In genomic region chrX:157596802-157597201, GRCm38 (mm10) we compare ENCODE assay signal across 9 mouse cellular contexts. TPM values are rescaled to one million over a fixed set of nuclear protein-coding genes. Genes with fewer than 3 reads are reported as not detected.
DNase-seq lines count a peak whose midpoint lies in the region; ATAC-seq and TF ChIP-seq lines count a peak whose summit lies in the region.
"Had no signal": no experiment of that assay in that cellular context is flagged by ENCODE, and none has a peak within 500 bp of the region (broad histone marks: within the 10 kb centered on the region; RNA-seq: fewer than 3 reads in every experiment).

No protein-coding gene starts in this region.

- H3K9me3 ChIP-seq in megakaryocyte, embryonic 14.5 days = peaks cover 3% of the 10 kb centered on the region; the same call in 1 of the 2 replicates
- H3K9me3 ChIP-seq in forebrain, embryonic 14.5 days (replicated peaks; ENCODE audit: control insufficient read depth, low read length) = no peaks in the 10 kb centered on the region
- no peaks in the 10 kb centered on the region for H3K9me3 ChIP-seq in liver, embryonic 13.5 days (replicated peaks)
- H3K9me3 ChIP-seq in stomach, postnatal 0 days (ENCODE audit: control insufficient read depth, low read length) = no peaks in the 10 kb centered on the region

- ATAC-seq in megakaryocyte, adult 5-6 weeks (ENCODE audit: poor library complexity, severe bottlenecking) = no peak
- ATAC-seq in forebrain, embryonic 14.5 days = no peak
- ATAC-seq in liver, embryonic 13.5 days (ENCODE audit: low read depth) = no peak
- no peak for ATAC-seq in stomach, postnatal 0 days (ENCODE audit: low FRiP score, low TSS enrichment)

- TF ChIP-seq CTCF in stomach, postnatal 0 days (IDR thresholded peaks at IDR 0.05; ENCODE audit: low read depth) = no peak

- H3K4me2 ChIP-seq in forebrain, embryonic 14.5 days (ENCODE audit: low read length) = peak overlapping the region; percentile 55
- H3K4me2 ChIP-seq in liver, embryonic 13.5 days = peak overlapping the region; percentile 65
- peak overlapping the region; percentile 49; the same call in 1 of the 2 replicates for H3K4me2 ChIP-seq in stomach, postnatal 0 days (replicated peaks; ENCODE audit: low read depth)

- no peak overlapping the region for H3K9ac ChIP-seq in forebrain, embryonic 14.5 days (ENCODE audit: low read length)
- H3K9ac ChIP-seq in liver, embryonic 13.5 days = no peak overlapping the region
- no peak overlapping the region for H3K9ac ChIP-seq in stomach, postnatal 0 days (ENCODE audit: low read length)

- H3K4me3 ChIP-seq in megakaryocyte, embryonic 14.5 days (replicated peaks) = peak overlapping the region; percentile 95
- H3K4me3 ChIP-seq in forebrain, embryonic 14.5 days (ENCODE audit: low read depth, low read length) = peak overlapping the region; percentile 53; the same call in 1 of the 2 replicates
- peak overlapping the region; percentile 67 for H3K4me3 ChIP-seq in liver, embryonic 13.5 days (replicated peaks)
- H3K4me3 ChIP-seq in stomach, postnatal 0 days (ENCODE audit: low read depth, low read length) = no peak overlapping the region

- H3K36me3 ChIP-seq in megakaryocyte, embryonic 14.5 days (replicated peaks; ENCODE audit: low read length) = no peaks in the 10 kb centered on the region
- no peaks in the 10 kb centered on the region for H3K36me3 ChIP-seq in forebrain, embryonic 14.5 days (ENCODE audit: control insufficient read depth, insufficient read depth, low read length)
- no peaks in the 10 kb centered on the region for H3K36me3 ChIP-seq in liver, embryonic 13.5 days
- H3K36me3 ChIP-seq in stomach, postnatal 0 days (ENCODE audit: control insufficient read depth, insufficient read depth, low read length) = no peaks in the 10 kb centered on the region

- no peak overlapping the region for H3K27ac ChIP-seq in forebrain, embryonic 14.5 days (ENCODE audit: low read depth, low read length)
- no peak overlapping the region for H3K27ac ChIP-seq in liver, embryonic 13.5 days
- no peak overlapping the region for H3K27ac ChIP-seq in stomach, postnatal 0 days (replicated peaks)

- H3K27me3 ChIP-seq in megakaryocyte, embryonic 14.5 days (replicated peaks) = peaks cover 2% of the 10 kb centered on the region
- H3K27me3 ChIP-seq in forebrain, embryonic 14.5 days (replicated peaks; ENCODE audit: control insufficient read depth, insufficient read depth, low read length) = no peaks in the 10 kb centered on the region
- H3K27me3 ChIP-seq in liver, embryonic 13.5 days = no peaks in the 10 kb centered on the region
- H3K27me3 ChIP-seq in stomach, postnatal 0 days (ENCODE audit: control insufficient read depth, insufficient read depth, low read length) = no peaks in the 10 kb centered on the region

- DNase-seq in forebrain, embryonic 14.5 days (ENCODE audit: low spot score) = no peak
- no peak for DNase-seq in liver, embryonic 13.5 days
- no peak for DNase-seq in stomach, postnatal 0 days (ENCODE audit: low spot score)
- DNase-seq in thymus, postnatal 10 days (ENCODE audit: low spot score in 2 of 2) = no peak
- no peak for DNase-seq in urinary bladder, postnatal 14 days (ENCODE audit: low spot score)
- no peak for DNase-seq in left cerebral cortex, adult 18-20 months (ENCODE audit: low spot score in 2 of 2)
- DNase-seq: adrenal gland, adult 8-10 months had no signal

- no peak for TF ChIP-seq EP300 in stomach, postnatal 0 days (optimal IDR thresholded peaks at IDR 0.05)

- H3K4me1 ChIP-seq in megakaryocyte, embryonic 14.5 days = peaks cover 25% of the 10 kb centered on the region
- H3K4me1 ChIP-seq in forebrain, embryonic 14.5 days (ENCODE audit: control insufficient read depth, insufficient read depth, low read length) = no peaks in the 10 kb centered on the region
- H3K4me1 ChIP-seq in liver, embryonic 13.5 days (replicated peaks) = peaks cover 12% of the 10 kb centered on the region; the same call in 1 of the 2 replicates
- H3K4me1 ChIP-seq in stomach, postnatal 0 days (replicated peaks; ENCODE audit: control insufficient read depth, insufficient read depth) = no peaks in the 10 kb centered on the region

- WGBS in forebrain, embryonic 14.5 days = 89% methylated on average over 5 of the region's 5 CpGs
- WGBS in liver, embryonic 13.5 days (ENCODE audit: insufficient replicate concordance) = 47% methylated on average over 5 of the region's 5 CpGs
- WGBS in stomach, postnatal 0 days = 73% methylated on average over 5 of the region's 5 CpGs

RNA-seq across cellular contexts. Expression of gene Mbtps2, which starts 1.7 kb away (rescaled TPM):
- polyA plus RNA-seq in megakaryocyte, embryonic 14.5 days (2012; ENCODE audit: insufficient read depth, low replicate concordance) = 1.4 and 2.4 TPM in 2 replicates
- total RNA-seq in megakaryocyte, adult 5-6 weeks (2015) = 16.2 and 22.1 TPM in 2 replicates
- 7.0 and 9.4 TPM in 2 replicates for total RNA-seq in megakaryocyte, adult 5-6 weeks (2017)
- polyA plus RNA-seq in forebrain, embryonic 14.5 days (2014; fragmentation: Nextera tagmentation; extraction: Ambion mirVana) = 27.9 and 30.6 TPM in 2 replicates
- polyA plus RNA-seq in liver, embryonic 13.5 days (2015; fragmentation: Nextera tagmentation; extraction: Ambion mirVana) = 6.4 and 7.5 TPM in 2 replicates
- polyA plus RNA-seq in stomach, postnatal 0 days (2015; fragmentation: Nextera tagmentation; extraction: Ambion mirVana) = 8.3 and 9.0 TPM in 2 replicates
- 10 to 100 TPM; 28.9 to 32.1 TPM for total RNA-seq in left cerebral cortex, adult 18-20 months (2021)

RNA-seq across cellular contexts. Expression of gene Yy2, which starts 28.0 kb away (rescaled TPM):
- polyA plus RNA-seq in megakaryocyte, embryonic 14.5 days (2012; ENCODE audit: insufficient read depth, low replicate concordance) = not detected in 2 replicates
- 3.9 and 5.8 TPM in 2 replicates for total RNA-seq in megakaryocyte, adult 5-6 weeks (2015)
- total RNA-seq in megakaryocyte, adult 5-6 weeks (2017) = 4.1 and 4.8 TPM in 2 replicates
- 2.7 and 3.1 TPM in 2 replicates for polyA plus RNA-seq in forebrain, embryonic 14.5 days (2014; fragmentation: Nextera tagmentation; extraction: Ambion mirVana)
- polyA plus RNA-seq in liver, embryonic 13.5 days (2015; fragmentation: Nextera tagmentation; extraction: Ambion mirVana) = 0.62 and 1.4 TPM in 2 replicates
- polyA plus RNA-seq in stomach, postnatal 0 days (2015; fragmentation: Nextera tagmentation; extraction: Ambion mirVana) = 1.0 and 1.1 TPM in 2 replicates
- not detected for total RNA-seq in left cerebral cortex, adult 18-20 months (2021)
